Mouse (Mus musculus) spleen, adult 10 weeks (tissue): ENCODE measurements around the gene Tbc1d10a. TPM values are rescaled to one million over a fixed set of nuclear protein-coding genes. Genes with fewer than 3 reads are reported as not detected.

ENCODE experiments used
- polyA plus RNA-seq: library from polyadenylated mRNA; stranded (reverse); fragments of 350-450 nt; fragmentation: Illumina TruSeq; extraction: RNeasy Lipid Tissue Mini Kit (QIAGEN cat#74804); gene quantifications from one replicate; pipeline ENCODE4 v1.2.3, GENCODE M21; 2015; ENCODE audit warnings: low replicate concordance; ENCODE audit not compliant: insufficient read depth

The Tbc1d10a gene
- polyA plus RNA-seq: 13.5 TPM

DNA sequence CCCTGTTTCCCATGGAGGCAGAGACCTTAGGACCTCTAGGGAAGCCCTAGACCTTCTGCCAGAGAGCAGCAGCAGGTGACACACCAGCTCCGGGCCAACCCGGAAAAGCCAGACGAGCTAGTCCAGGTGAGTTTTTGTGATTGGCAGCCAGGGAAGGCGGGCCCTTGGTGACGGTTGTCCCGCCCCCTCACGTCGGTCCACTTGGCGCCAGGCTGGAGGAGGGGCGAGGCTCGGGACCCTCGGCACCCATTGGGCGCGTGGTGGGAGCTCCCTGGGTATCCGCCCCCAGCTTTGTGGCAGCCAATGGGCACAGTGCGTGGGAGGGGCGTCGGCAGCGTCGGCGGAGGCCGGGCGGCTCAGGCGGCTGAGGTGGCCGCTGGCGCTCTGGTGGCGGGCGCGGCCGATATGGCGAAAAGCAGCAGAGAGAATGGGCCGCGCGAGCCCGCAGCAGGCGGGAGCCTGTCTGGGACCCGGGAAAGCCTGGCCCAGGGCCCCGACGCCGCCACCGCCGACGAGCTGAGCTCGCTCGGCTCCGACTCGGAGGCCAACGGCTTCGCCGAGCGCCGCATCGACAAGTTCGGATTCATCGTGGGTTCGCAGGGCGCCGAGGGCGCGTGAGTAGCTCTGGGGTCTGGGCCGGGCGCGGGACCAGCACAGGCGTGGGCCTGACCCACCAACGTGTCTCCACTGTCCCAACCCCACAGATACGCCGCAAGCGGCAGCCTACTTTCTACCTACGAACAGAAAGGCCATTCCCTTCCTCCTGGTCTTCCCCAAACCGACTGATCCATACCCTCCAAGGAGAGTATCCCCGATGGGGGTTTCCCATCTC is at the start of gene Tbc1d10a:
Tbc1d10a (plus strand) TSS at position 304 of the 832 bp plus-strand sequence.

GRCm38 (mm10) chr11:4159808-4160708 is 26.5 kb upstream of the Tbc1d10a start, which contains the start of the genes Ccdc157 and Sf3a1:
Ccdc157 (minus strand) TSS chr11:4160293.
Sf3a1 (plus strand) TSS chr11:4160350.

GRCm38 (mm10) chr11:4217914-4218629 is 31.5 kb downstream of the Tbc1d10a start, which contains the start of gene Castor1:
Castor1 (plus strand) TSS chr11:4218225.

DNA sequence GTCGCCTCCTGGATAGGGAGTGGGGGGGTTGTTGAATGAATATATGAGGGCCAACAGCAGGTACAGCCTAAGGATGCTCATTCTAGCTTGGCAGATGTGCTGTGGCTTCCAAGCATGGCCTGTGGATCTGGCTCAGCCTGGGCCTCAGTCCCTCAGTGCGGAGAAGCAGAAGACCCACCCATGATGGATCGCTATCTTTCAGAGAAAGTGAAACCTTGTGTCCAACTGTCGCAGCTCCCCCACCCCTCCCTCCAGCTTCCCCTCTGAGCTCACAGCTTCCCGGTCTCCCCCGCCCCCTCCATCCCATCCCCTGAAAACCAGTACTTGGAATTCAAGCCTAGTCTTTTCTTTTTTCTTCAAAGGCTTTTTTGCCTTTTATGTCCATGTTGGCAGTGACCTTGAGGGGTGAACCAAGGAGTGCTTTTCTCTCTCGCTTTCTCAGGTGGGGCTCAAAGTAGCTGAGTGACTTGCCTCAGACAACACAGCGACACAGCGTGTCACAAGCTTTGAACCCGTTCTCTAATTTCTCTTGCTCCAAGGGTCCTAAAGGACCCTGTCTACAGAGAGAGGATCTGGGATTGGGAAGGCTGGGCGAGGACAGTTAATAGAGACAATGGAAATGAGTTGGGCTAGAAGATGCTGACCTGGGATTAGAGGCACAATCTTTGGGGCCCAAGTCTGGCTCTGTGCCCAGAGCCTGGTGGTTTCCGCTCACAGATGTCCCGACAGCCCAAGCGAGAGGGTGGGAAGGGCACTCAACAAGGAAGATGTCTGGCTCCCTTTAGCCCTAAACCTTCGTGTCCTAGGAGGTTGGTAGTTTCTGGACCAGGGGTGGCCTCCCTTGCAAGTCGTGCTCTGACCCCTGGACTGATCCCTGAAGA is 49.3 kb downstream of the Tbc1d10a start, which contains the start of gene Osm:
Osm (plus strand) TSS at position 756 of the 881 bp plus-strand sequence.

GRCm38 (mm10) chr11:4256846-4257607 is 70.4 kb downstream of the Tbc1d10a start, which contains the start of gene Lif:
Lif (plus strand) TSS chr11:4257557.

Other genes with a start within 250 kb of the Tbc1d10a start
- gene Pes1, start 222.8 kb upstream of the Tbc1d10a start, polyA plus RNA-seq: 99.8 TPM
- gene 4930556J24Rik, start 210.0 kb upstream of the Tbc1d10a start, polyA plus RNA-seq: not detected
- gene Gal3st1, start 203.2 kb upstream of the Tbc1d10a start, polyA plus RNA-seq: not detected
- gene Sec14l4, start 155.3 kb upstream of the Tbc1d10a start, polyA plus RNA-seq: not detected
- not detected for gene Sec14l3, start 121.9 kb upstream of the Tbc1d10a start, polyA plus RNA-seq
- 2.1 TPM for gene Mtfp1, start 91.3 kb upstream of the Tbc1d10a start, polyA plus RNA-seq
- 1.8 TPM for gene Sec14l2, start 63.4 kb upstream of the Tbc1d10a start, polyA plus RNA-seq
- 23.6 TPM for gene Rnf215, start 51.6 kb upstream of the Tbc1d10a start, polyA plus RNA-seq
- gene Ccdc157, start 26.5 kb upstream of the Tbc1d10a start, polyA plus RNA-seq: 5.8 TPM
- 41.7 TPM for gene Sf3a1, start 26.4 kb upstream of the Tbc1d10a start, polyA plus RNA-seq
- 2.3 TPM for gene Castor1, start 31.4 kb downstream of the Tbc1d10a start, polyA plus RNA-seq
- 4.0 TPM for gene Osm, start 49.6 kb downstream of the Tbc1d10a start, polyA plus RNA-seq
- gene Lif, start 70.8 kb downstream of the Tbc1d10a start, polyA plus RNA-seq: 0.70 TPM